ENCODE assay signal across 19 mouse cellular contexts in genomic region chr8:35943686-35944085, GRCm38 (mm10).
"Had no signal": no experiment of that assay in that cellular context is flagged by ENCODE, and none has a peak within 500 bp of the region (broad histone marks: within the 10 kb centered on the region; RNA-seq: fewer than 3 reads in every experiment).

No protein-coding gene starts in this region.

- DNase-seq: kidney, adult 11 months; kidney, adult 8-10 months; kidney, postnatal 14 days; kidney, postnatal 4 days; lung, adult 18-20 months; lung, postnatal 10 days; lung, postnatal 36 days; thymus, postnatal 25 days had no signal

- H3K4me2 ChIP-seq: intestine, embryonic 15.5 days; kidney, embryonic 15.5 days; limb, embryonic 12.5 days; limb, embryonic 15.5 days; liver, embryonic 11.5 days; liver, embryonic 15.5 days; lung, embryonic 15.5 days; midbrain, embryonic 12.5 days; midbrain, embryonic 15.5 days; neural tube, embryonic 13.5 days had no signal

- H3K27me3 ChIP-seq: intestine, embryonic 15.5 days; kidney, embryonic 15.5 days; limb, embryonic 12.5 days; limb, embryonic 15.5 days; liver, embryonic 15.5 days; lung, embryonic 15.5 days; midbrain, embryonic 15.5 days; neural tube, embryonic 13.5 days had no signal

- H3K9ac ChIP-seq: intestine, embryonic 15.5 days; kidney, embryonic 15.5 days; limb, embryonic 12.5 days; limb, embryonic 15.5 days; liver, embryonic 15.5 days; lung, embryonic 15.5 days; midbrain, embryonic 12.5 days; midbrain, embryonic 15.5 days; neural tube, embryonic 13.5 days had no signal

- H3K4me1 ChIP-seq: liver, embryonic 15.5 days; megakaryocyte, embryonic 14.5 days; midbrain, embryonic 12.5 days; midbrain, embryonic 15.5 days had no signal

- H3K27ac ChIP-seq: intestine, embryonic 15.5 days; kidney, embryonic 15.5 days; limb, embryonic 12.5 days; limb, embryonic 15.5 days; liver, embryonic 15.5 days; lung, embryonic 15.5 days; midbrain, embryonic 12.5 days; midbrain, embryonic 15.5 days; neural tube, embryonic 13.5 days had no signal

- H3K9me3 ChIP-seq: intestine, embryonic 15.5 days; kidney, embryonic 15.5 days; limb, embryonic 12.5 days; limb, embryonic 15.5 days; liver, embryonic 15.5 days; lung, embryonic 15.5 days; megakaryocyte, embryonic 14.5 days; midbrain, embryonic 12.5 days; midbrain, embryonic 15.5 days; neural tube, embryonic 13.5 days had no signal

- H3K36me3 ChIP-seq: intestine, embryonic 15.5 days; kidney, embryonic 15.5 days; limb, embryonic 12.5 days; limb, embryonic 15.5 days; liver, embryonic 15.5 days; lung, embryonic 15.5 days; midbrain, embryonic 12.5 days; midbrain, embryonic 15.5 days; neural tube, embryonic 13.5 days had no signal

- ATAC-seq: intestine, embryonic 15.5 days; midbrain, embryonic 15.5 days had no signal

- H3K4me3 ChIP-seq: intestine, embryonic 15.5 days; kidney, embryonic 15.5 days; limb, embryonic 12.5 days; limb, embryonic 15.5 days; liver, embryonic 15.5 days; lung, embryonic 15.5 days; megakaryocyte, embryonic 14.5 days; midbrain, embryonic 12.5 days; midbrain, embryonic 15.5 days; neural tube, embryonic 13.5 days had no signal
